Mouse (Mus musculus): Measurements from ENCODE around the gene Bmpr1b. TPM values are rescaled to one million over a fixed set of nuclear protein-coding genes. Genes with fewer than 3 reads are reported as not detected.
A peak's percentile ranks its signal among the peaks of the same experiment; 100 is the strongest.

Bmpr1b gene
- total and polyA plus RNA-seq, 3 experiments = 0.04 TPM; not detected in 1

GRCm38 (mm10) chr3:142071601-142072000 is 97.6 kb downstream of the Bmpr1b start:
- TF ChIP-seq MEF2A (IDR thresholded peaks at IDR 0.05; ENCODE audit: borderline replicate concordance, low read depth, low read length) (no peak), JUN (IDR thresholded peaks at IDR 0.05; ENCODE audit: insufficient read depth, low read depth, low read length) (no peak), E2F4 (IDR thresholded peaks at IDR 0.05; ENCODE audit: insufficient replicate concordance, low read depth, low read length) (no peak), ZKSCAN1 (IDR thresholded peaks at IDR 0.05; ENCODE audit: borderline replicate concordance, low read depth, low read length) (no peak), CHD1 (IDR thresholded peaks at IDR 0.05; ENCODE audit: low read depth, low read length) (no peak)
- Histone ChIP-seq H3K27ac (ENCODE audit: insufficient read depth, low read depth) (no peak overlapping the region), H3K4me3 (replicated peaks in 1 of 3; ENCODE audit: low read depth in 2 of 3, low read length in 2 of 3, poor library complexity in 1 of 3) (no peak overlapping the region), H3K36me3 (replicated peaks in 1 of 2; ENCODE audit: control insufficient read depth in 1 of 2, insufficient read depth in 1 of 2, low read length in 1 of 2) (no peaks in the 10 kb centered on the region), H3K27me3 (replicated peaks) (no peaks in the 10 kb centered on the region), H3K9ac (ENCODE audit: insufficient read depth, low read depth) (no peak overlapping the region), H3K79me2 (replicated peaks; ENCODE audit: control insufficient read depth, extremely low read depth, insufficient read depth, poor library complexity, severe bottlenecking) (no peaks in the 10 kb centered on the region), H3K4me2 (ENCODE audit: insufficient read depth, low read depth, poor library complexity, severe bottlenecking) (no peak overlapping the region), H3K9me3 (replicated peaks; ENCODE audit: low read length) (no peaks in the 10 kb centered on the region), H3K4me1 (ENCODE audit: control insufficient read depth in 1 of 2, insufficient read depth in 2 of 2) (peaks cover 0 to 6% of the 10 kb centered on the region in 2 experiments; a peak in 2 of 4 replicates)
- no peak for DNase-seq (ENCODE audit: extremely low read depth)
- in situ Hi-C loops (cut with MboI; ENCODE audit: low pct_ligation_motif_present, low pct_unique_long_range_greater_than_20kb, low sequenced_read_pairs) (no loop called here), dilution Hi-C loops (cut with MboI; ENCODE audit: extremely low pct_ligation_motif_present, extremely low pct_unique_long_range_greater_than_20kb, low sequenced_read_pairs) (no loop called here)

- dilution Hi-C loops (cut with MboI; ENCODE audit: extremely low pct_ligation_motif_present, extremely low pct_unique_long_range_greater_than_20kb, low sequenced_read_pairs) = no loop called here
- Histone ChIP-seq H3K79me2 (replicated peaks; ENCODE audit: control insufficient read depth, extremely low read depth, insufficient read depth, poor library complexity, severe bottlenecking) (no peaks in the 10 kb centered on the region; the same call in 1 of the 2 replicates), H3K4me2 (ENCODE audit: insufficient read depth, low read depth, poor library complexity, severe bottlenecking) (no peak overlapping the region), H3K36me3 (replicated peaks in 1 of 2; ENCODE audit: control insufficient read depth in 1 of 2, insufficient read depth in 1 of 2, low read length in 1 of 2) (no peaks in the 10 kb centered on the region), H3K4me3 (replicated peaks in 1 of 3; ENCODE audit: low read depth in 2 of 3, low read length in 2 of 3, poor library complexity in 1 of 3) (no peak overlapping the region), H3K27me3 (replicated peaks) (no peaks in the 10 kb centered on the region), H3K4me1 (ENCODE audit: control insufficient read depth in 1 of 2, insufficient read depth in 2 of 2) (peaks cover 0 to 9% of the 10 kb centered on the region in 2 experiments; a peak in 2 of 4 replicates), H3K9ac (ENCODE audit: insufficient read depth, low read depth) (no peak overlapping the region), H3K9me3 (replicated peaks; ENCODE audit: low read length) (no peaks in the 10 kb centered on the region), H3K27ac (ENCODE audit: insufficient read depth, low read depth) (no peak overlapping the region)
- peak; percentile 19 for DNase-seq (ENCODE audit: extremely low read depth)
- in situ Hi-C loops (cut with MboI; ENCODE audit: low pct_ligation_motif_present, low pct_unique_long_range_greater_than_20kb, low sequenced_read_pairs) = no loop called here
- TF ChIP-seq HCFC1 (IDR thresholded peaks at IDR 0.05; ENCODE audit: low read depth, low read length) (no peak), ZNF384 (IDR thresholded peaks at IDR 0.05; ENCODE audit: low read depth, low read length) (no peak), BHLHE40 (IDR thresholded peaks at IDR 0.05; ENCODE audit: low read depth, low read length) (no peak), TCF12 (IDR thresholded peaks at IDR 0.05; ENCODE audit: low read depth, low read length) (no peak), SIN3A (IDR thresholded peaks at IDR 0.05; ENCODE audit: low read length) (no peak), MYC (IDR thresholded peaks at IDR 0.05; ENCODE audit: low read depth, low read length) (no peak), POLR2A (IDR thresholded peaks at IDR 0.05; ENCODE audit: low read depth, low read length) (no peak), MAFK (IDR thresholded peaks at IDR 0.05; ENCODE audit: insufficient replicate concordance, low read length) (no peak), EP300 (IDR thresholded peaks at IDR 0.05; ENCODE audit: low read length) (no peak), PAX5 (IDR thresholded peaks at IDR 0.05; ENCODE audit: low read length) (no peak), ZMIZ1 (IDR thresholded peaks at IDR 0.05; ENCODE audit: low read depth, low read length) (no peak), UBTF (IDR thresholded peaks at IDR 0.05; ENCODE audit: low read depth, low read length) (no peak), ZKSCAN1 (IDR thresholded peaks at IDR 0.05; ENCODE audit: borderline replicate concordance, low read depth, low read length) (no peak), RCOR1 (conservative IDR thresholded peaks at IDR 0.05; ENCODE audit: low read depth, low read length) (no peak), RAD21 (IDR thresholded peaks at IDR 0.05; ENCODE audit: low read depth, low read length) (no peak), ZC3H11A (IDR thresholded peaks at IDR 0.05; ENCODE audit: low read depth, low read length) (no peak), CTCF (conservative IDR thresholded peaks at IDR 0.05 in 1 of 2, IDR thresholded peaks at IDR 0.05 in 1 of 2; ENCODE audit: low read depth in 2 of 2, low read length in 2 of 2) (no peak), SMC3 (IDR thresholded peaks at IDR 0.05; ENCODE audit: low read depth, low read length) (no peak), JUN (IDR thresholded peaks at IDR 0.05; ENCODE audit: insufficient read depth, low read depth, low read length) (no peak), TBP (conservative IDR thresholded peaks at IDR 0.05; ENCODE audit: low read depth, low read length) (no peak)
These were observed 102.4 kb downstream of the Bmpr1b start for GRCm38 (mm10) chr3:142066792-142067346.

Measured in CH12.LX (cell line).